Mouse (Mus musculus): ENCODE data around the gene Ints4. TPM values are rescaled to one million over a fixed set of nuclear protein-coding genes. Genes with fewer than 3 reads are reported as not detected.
A peak's percentile ranks its signal among the peaks of the same experiment; 100 is the strongest.
"Not testable (repeated sequence)": the region's sequence is repeated elsewhere in the genome, so short reads cannot be mapped to it uniquely, and the experiment has no call there.

The Ints4 gene
- 0.58 and 1.1 TPM in 2 replicates for polyA plus RNA-seq (2012)

DNA sequence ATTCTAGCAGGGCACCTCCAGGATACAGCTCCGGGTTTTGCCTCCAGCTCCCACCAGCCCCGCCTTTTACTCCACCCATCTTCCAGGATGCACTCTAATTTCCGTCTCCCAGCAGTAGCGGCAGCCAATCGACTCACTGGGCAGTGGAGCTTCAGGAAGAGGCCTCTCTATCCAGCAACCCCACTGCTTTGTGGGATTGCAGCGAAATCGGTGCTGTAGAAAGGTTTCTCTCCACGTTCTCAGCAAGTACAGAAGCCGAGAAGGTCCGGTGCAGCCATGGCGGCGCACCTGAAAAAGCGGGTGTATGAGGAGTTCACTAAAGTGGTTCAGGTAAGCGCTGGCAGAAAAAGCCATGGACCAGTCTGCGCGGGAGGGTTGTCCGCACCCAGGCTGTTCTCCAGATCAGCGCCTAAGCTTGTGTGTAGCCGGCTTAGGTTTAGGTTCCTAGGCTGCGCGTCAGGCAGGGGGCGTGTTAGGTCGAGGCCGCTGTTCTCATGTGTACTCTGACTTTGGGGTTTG is at the start of gene Ints4:
TSS of gene Ints4 (plus strand) at position 136 of the 519 bp plus-strand sequence.
- TF ChIP-seq GATA1 (IDR thresholded peaks at IDR 0.05; ENCODE audit: low read length) (no peak), TAL1 (IDR thresholded peaks at IDR 0.05; ENCODE audit: low read length) (no peak)
- 0 out of 2 replicates have a peak, but pooled peaks cover 2% of the 10 kb centered on the region for H3K9me3 ChIP-seq (ENCODE audit: control insufficient read depth, low read length)
- H3K36me3 ChIP-seq (ENCODE audit: control insufficient read depth), result peaks cover 15% of the 10 kb centered on the region
- H3K27me3 ChIP-seq (ENCODE audit: control insufficient read depth), result no peaks in the 10 kb centered on the region
- peak within 1 kb of the TSS; percentile 92 for H3K4me3 ChIP-seq (replicated peaks)
- H3K4me1 ChIP-seq (ENCODE audit: control insufficient read depth), result peaks cover 32% of the 10 kb centered on the region

DNA sequence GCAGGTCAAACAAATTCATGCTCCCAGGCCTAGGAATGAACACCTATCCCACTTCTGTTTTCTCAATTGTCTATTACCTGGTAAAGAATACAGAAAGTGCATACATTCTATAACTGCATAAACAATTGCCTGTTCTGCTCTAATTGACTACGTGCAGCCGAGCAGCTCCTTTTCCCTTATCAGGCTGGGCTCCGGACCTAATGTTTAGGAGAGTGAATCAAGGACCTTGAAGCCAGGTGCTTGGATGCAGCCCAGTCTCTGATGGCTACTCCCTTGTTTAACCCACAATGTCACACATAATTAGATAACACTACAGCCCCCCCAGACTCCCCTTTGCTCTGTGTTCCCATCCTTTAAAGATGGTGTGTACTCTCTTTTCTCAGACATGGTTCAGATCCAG is 47.2 kb upstream of the Ints4 start:
- H3K4me1 ChIP-seq (ENCODE audit: control insufficient read depth); H3K36me3 ChIP-seq (ENCODE audit: control insufficient read depth); H3K27me3 ChIP-seq (ENCODE audit: control insufficient read depth); H3K4me3 ChIP-seq (replicated peaks); H3K9me3 ChIP-seq (ENCODE audit: control insufficient read depth, low read length): not testable (repeated sequence)

DNA sequence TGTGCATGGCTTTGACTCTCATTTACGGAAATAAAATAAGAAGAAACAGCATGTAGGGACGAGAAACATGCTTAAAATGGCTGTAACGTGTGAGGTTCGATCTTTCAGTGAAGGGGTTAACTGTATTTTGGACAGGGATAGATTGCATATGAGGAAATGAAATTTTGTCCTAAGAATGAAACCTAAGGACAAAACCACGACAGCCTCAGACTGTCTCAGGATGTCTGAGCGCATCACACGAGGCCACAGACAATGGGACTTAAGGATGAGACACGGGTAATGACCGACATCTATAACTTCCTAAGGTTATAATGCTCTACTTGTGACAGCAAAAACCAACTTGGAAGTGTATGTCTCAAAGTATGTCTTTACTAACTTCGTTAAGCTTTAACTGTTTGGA is 46.2 kb upstream of the Ints4 start:
- no peak for TF ChIP-seq GATA1 (IDR thresholded peaks at IDR 0.05; ENCODE audit: low read length)
- no peak for TF ChIP-seq TAL1 (IDR thresholded peaks at IDR 0.05; ENCODE audit: low read length)
- Histone ChIP-seq H3K4me3 (replicated peaks) (no peak overlapping the region), H3K27me3 (ENCODE audit: control insufficient read depth) (no peaks in the 10 kb centered on the region), H3K4me1 (ENCODE audit: control insufficient read depth) (no peaks in the 10 kb centered on the region), H3K36me3 (ENCODE audit: control insufficient read depth) (no peaks in the 10 kb centered on the region), H3K9me3 (ENCODE audit: control insufficient read depth, low read length) (no peaks in the 10 kb centered on the region)

DNA sequence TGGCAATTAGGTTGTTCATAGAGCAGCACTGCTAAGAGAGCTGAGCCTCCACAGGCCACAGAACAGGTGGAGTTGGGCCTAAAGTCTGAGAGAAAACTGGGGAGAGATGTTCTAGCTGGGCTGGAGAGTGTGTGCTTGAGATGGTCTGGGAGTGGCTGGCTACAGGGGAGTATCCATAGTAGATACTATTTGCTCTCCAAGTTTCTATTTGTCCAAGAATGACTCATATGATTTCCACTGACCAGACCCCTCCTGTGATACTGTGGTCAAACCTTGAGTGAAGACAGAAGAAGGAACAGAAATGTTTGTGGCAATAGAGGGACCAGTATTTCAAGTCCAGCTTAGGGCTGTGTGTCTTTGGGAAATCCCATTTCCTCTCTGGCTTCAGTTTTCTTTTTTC is 41.8 kb upstream of the Ints4 start:
- Histone ChIP-seq H3K4me3 (replicated peaks) (no peak overlapping the region), H3K27me3 (ENCODE audit: control insufficient read depth) (no peaks in the 10 kb centered on the region; the same call in 1 of the 2 replicates), H3K9me3 (ENCODE audit: control insufficient read depth, low read length) (peaks cover 14% of the 10 kb centered on the region), H3K4me1 (ENCODE audit: control insufficient read depth) (no peaks in the 10 kb centered on the region), H3K36me3 (ENCODE audit: control insufficient read depth) (no peaks in the 10 kb centered on the region)
- TF ChIP-seq TAL1 (IDR thresholded peaks at IDR 0.05; ENCODE audit: low read length) (no peak), GATA1 (IDR thresholded peaks at IDR 0.05; ENCODE audit: low read length) (no peak)

DNA sequence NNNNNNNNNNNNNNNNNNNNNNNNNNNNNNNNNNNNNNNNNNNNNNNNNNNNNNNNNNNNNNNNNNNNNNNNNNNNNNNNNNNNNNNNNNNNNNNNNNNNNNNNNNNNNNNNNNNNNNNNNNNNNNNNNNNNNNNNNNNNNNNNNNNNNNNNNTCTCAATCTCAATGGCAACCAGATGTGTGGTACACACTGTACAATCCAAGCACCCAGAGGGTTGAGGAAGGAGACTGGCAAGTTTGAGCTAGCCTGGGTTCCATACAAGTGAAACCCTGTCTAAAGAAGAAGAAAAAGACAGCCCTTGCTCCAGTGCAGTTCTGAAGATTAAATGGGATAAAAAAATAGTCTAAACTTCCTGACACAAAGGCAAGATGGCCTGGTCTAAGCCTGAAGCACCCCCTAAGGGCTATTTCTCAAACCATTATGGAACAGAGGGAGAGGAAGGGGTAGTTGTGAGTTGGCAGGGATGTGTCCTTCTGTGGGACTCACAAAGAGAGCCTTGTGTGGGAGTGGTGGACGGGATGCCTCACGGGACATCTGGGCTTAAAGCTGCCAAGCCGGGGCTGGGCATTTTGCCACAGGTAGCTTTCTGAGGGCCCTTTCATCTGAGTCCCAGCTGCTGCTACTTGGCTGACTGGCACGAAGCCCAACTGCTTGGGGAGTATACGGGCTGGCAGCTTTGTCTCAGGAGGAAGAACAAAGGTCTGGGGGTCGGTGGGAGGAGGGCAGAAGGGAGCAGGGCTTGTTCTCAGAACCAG is 34.4 kb upstream of the Ints4 start:
- H3K9me3 ChIP-seq (ENCODE audit: control insufficient read depth, low read length), result peaks cover 9% of the 10 kb centered on the region
- TF ChIP-seq TAL1 (IDR thresholded peaks at IDR 0.05; ENCODE audit: low read length) (no peak), GATA1 (IDR thresholded peaks at IDR 0.05; ENCODE audit: low read length) (no peak)
- H3K4me3 ChIP-seq (replicated peaks), result no peak overlapping the region
- H3K4me1 ChIP-seq (ENCODE audit: control insufficient read depth), result peaks cover 7% of the 10 kb centered on the region
- no peaks in the 10 kb centered on the region for H3K27me3 ChIP-seq (ENCODE audit: control insufficient read depth)
- no peaks in the 10 kb centered on the region for H3K36me3 ChIP-seq (ENCODE audit: control insufficient read depth)

DNA sequence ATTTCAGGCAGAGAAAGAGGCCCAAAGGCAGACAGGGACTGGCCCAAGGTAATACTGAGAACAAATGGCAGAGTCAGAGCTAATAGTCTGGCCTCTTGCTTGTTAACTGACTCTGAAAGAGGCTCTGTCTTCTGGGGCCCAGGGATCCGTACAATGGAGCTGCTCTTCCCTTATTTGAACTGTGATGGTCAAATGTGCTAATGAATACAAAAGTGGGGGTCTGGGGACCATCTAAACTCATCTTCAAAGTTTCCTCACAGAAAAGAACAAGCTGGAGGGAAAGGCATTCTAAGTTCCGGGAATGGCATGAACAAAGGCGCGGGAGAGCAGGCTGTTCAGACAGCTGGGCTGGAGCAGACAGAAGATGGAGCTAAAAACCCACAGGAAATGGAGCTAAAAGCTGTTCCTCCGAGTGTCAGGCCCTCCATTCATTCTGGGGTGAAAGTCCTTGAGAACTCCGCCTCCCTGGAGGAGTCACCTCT is 33.7 kb upstream of the Ints4 start:
- Histone ChIP-seq H3K36me3 (ENCODE audit: control insufficient read depth) (no peaks in the 10 kb centered on the region), H3K9me3 (ENCODE audit: control insufficient read depth, low read length) (peaks cover 6% of the 10 kb centered on the region), H3K4me1 (ENCODE audit: control insufficient read depth) (peaks cover 15% of the 10 kb centered on the region), H3K27me3 (ENCODE audit: control insufficient read depth) (no peaks in the 10 kb centered on the region), H3K4me3 (replicated peaks) (no peak overlapping the region)
- TF ChIP-seq TAL1 (IDR thresholded peaks at IDR 0.05; ENCODE audit: low read length) (no peak), GATA1 (IDR thresholded peaks at IDR 0.05; ENCODE audit: low read length) (no peak)

DNA sequence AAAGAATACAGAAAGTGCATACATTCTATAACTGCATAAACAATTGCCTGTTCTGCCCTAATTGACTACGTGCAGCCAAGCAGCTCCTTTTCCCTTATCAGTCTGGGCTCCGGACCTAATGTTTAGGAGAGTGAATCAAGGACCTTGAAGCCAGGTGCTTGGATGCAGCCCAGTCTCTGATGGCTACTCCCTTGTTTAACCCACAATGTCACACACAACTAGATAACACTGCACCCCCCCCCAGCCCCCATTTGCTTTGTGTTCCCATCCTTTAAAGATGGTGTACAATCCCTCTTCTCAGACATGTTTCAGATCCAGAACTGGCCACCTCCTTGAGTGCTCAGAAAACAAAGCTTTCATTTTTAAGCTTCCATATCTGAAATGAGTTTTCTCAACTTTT is 29.7 kb upstream of the Ints4 start, which contains the start of gene Kctd14:
TSS of gene Kctd14 (plus strand) at position 301 of the 400 bp plus-strand sequence.
- not testable (repeated sequence) for H3K9me3 ChIP-seq (ENCODE audit: control insufficient read depth, low read length); H3K27me3 ChIP-seq (ENCODE audit: control insufficient read depth)
- peak within 1 kb of the TSS; percentile 66 for H3K4me3 ChIP-seq (replicated peaks)
- H3K4me1 ChIP-seq (ENCODE audit: control insufficient read depth), result peaks cover 50% of the 10 kb centered on the region
- peaks cover 15% of the 10 kb centered on the region for H3K36me3 ChIP-seq (ENCODE audit: control insufficient read depth)

DNA sequence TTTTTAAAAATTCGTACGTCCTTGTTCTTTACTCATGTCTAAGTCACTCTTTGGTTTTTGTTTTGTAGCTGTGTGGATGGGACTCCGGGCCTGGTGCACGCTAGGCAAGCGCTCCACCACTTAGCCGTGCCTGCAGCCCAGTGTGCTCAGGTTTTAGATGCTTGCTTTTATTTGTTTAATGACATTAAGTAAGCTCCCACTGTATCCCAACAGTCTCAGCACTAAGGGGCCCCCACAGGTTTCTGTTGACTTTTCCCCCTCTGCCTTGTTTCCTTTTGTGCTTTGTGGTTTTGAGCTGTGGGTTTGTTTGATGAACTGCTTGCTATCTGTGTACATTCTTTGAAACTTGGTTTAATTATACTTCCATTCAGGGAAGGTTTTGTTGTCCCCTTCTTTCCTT is 28.6 kb upstream of the Ints4 start:
- Histone ChIP-seq H3K36me3 (ENCODE audit: control insufficient read depth) (peaks cover 25% of the 10 kb centered on the region), H3K9me3 (ENCODE audit: control insufficient read depth, low read length) (peaks cover 6% of the 10 kb centered on the region), H3K27me3 (ENCODE audit: control insufficient read depth) (no peaks in the 10 kb centered on the region), H3K4me3 (replicated peaks) (peak overlapping the region; percentile 66), H3K4me1 (ENCODE audit: control insufficient read depth) (peaks cover 57% of the 10 kb centered on the region)
- no peak for TF ChIP-seq TAL1 (IDR thresholded peaks at IDR 0.05; ENCODE audit: low read length)
- no peak for TF ChIP-seq GATA1 (IDR thresholded peaks at IDR 0.05; ENCODE audit: low read length)

DNA sequence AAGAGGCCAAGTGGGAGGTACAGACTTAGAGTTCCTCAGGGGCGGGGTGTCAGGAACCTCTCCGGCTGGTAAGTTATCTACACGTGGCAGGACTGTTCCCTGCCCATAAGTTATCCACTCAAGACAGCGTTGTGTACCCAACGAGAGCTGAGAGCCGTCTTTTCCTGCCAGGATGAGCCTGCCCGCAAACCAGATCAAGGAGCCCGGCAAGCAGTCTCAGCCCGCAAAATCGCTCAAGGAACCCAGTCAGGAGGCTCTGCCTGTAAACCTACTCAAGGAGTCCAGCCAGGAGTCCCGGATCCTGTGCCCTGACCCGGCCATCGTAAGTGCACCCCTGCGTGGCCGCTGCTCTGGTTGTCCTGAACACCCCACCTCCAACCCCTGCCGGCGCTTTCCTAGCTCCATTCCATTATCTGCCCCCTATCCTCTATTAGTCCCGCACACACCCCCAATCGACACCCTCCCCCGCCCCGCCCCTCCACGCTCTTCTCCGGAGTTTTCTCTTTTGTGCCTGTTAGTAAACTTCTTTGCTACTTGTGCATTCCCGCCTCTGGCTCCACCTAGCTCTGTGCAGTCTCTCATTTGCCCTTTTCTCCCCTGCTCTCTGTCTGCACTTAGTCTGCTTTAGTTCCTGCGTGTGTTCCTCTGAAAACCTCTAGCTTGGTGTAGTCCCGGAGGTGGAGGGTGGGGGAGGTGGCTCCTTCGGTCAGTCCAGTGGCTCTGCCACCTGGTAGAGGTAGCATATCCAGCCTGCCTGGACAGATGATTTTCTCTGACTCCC is 27.4 kb upstream of the Ints4 start:
- H3K4me3 ChIP-seq (replicated peaks), result peak overlapping the region; percentile 66
- TF ChIP-seq GATA1 (IDR thresholded peaks at IDR 0.05; ENCODE audit: low read length) (no peak), TAL1 (IDR thresholded peaks at IDR 0.05; ENCODE audit: low read length) (peak; percentile 76)
- peaks cover 61% of the 10 kb centered on the region for H3K4me1 ChIP-seq (ENCODE audit: control insufficient read depth)
- H3K36me3 ChIP-seq (ENCODE audit: control insufficient read depth), result peaks cover 35% of the 10 kb centered on the region
- no peaks in the 10 kb centered on the region for H3K27me3 ChIP-seq (ENCODE audit: control insufficient read depth)
- H3K9me3 ChIP-seq (ENCODE audit: control insufficient read depth, low read length), result peaks cover 11% of the 10 kb centered on the region

Data from erythroblast, embryonic 14.5 days (primary cell).